Mouse (Mus musculus) lung, embryonic 15.5 days (tissue): ENCODE data around the gene Wnt16. TPM values are rescaled to one million over a fixed set of nuclear protein-coding genes. Genes with fewer than 3 reads are reported as not detected.

Source experiments
- ATAC-seq: fragments of 200-750 bp; cut with Nextera tagmentation; 2 replicates; pipeline ENCODE4 v1.8.0; 2017; ENCODE audit warnings: moderate number of reproducible peaks, borderline replicate concordance; ENCODE audit not compliant: low FRiP score, low TSS enrichment; ENCODE audit errors: extremely low read depth
- H3K27ac ChIP-seq: fragments of 300-500 bp; sonication (generic); 2 replicates; pipeline ENCODE4 v1.5.1; 2015; ENCODE audit warnings: moderate library complexity, mild to moderate bottlenecking, inconsistent platforms
- H3K27me3 ChIP-seq: fragments of 300-500 bp; sonication (generic); 2 replicates; pipeline ENCODE4 v1.6.1; 2015; ENCODE audit warnings: inconsistent platforms
- H3K36me3 ChIP-seq: fragments of 300-500 bp; sonication (generic); 2 replicates; pipeline ENCODE4 v1.6.1; 2015; ENCODE audit warnings: inconsistent platforms
- H3K4me1 ChIP-seq: fragments of 300-500 bp; sonication (generic); 2 replicates; pipeline ENCODE4 v1.6.1; 2015; ENCODE audit warnings: inconsistent platforms
- H3K4me2 ChIP-seq: fragments of 300-500 bp; sonication (generic); 2 replicates; pipeline ENCODE4 v1.6.1; 2015; ENCODE audit warnings: inconsistent platforms, mild to moderate bottlenecking, moderate library complexity
- H3K4me3 ChIP-seq: fragments of 300-500 bp; sonication (generic); 2 replicates; pipeline ENCODE4 v1.5.1; 2015; ENCODE audit warnings: mild to moderate bottlenecking, inconsistent platforms
- H3K9ac ChIP-seq: fragments of 300-500 bp; sonication (generic); 2 replicates; pipeline ENCODE4 v1.6.1; 2015; ENCODE audit warnings: inconsistent platforms
- H3K9me3 ChIP-seq: fragments of 300-500 bp; sonication (generic); 2 replicates; pipeline ENCODE4 v1.6.1; 2016; ENCODE audit warnings: inconsistent platforms
- WGBS: fragments of 180-500 bp; shearing (Covaris S2); methylation state at CpG from one replicate; pipeline ENCODE4 v1.1.7; 2015; 5-methylcytosine and 5-hydroxymethylcytosine counted together
- polyA plus RNA-seq: library from polyadenylated mRNA; unstranded; fragments of >200 nt; fragmentation: Nextera tagmentation; extraction: Ambion mirVana; gene quantifications from 2 replicates; pipeline ENCODE4 v1.2.1, GENCODE M21; 2015

Wnt16 gene
- polyA plus RNA-seq, 1 experiment from 2014 or later: 0.20 TPM

GRCm38 (mm10) chr6:22280217-22280861 is 7.7 kb upstream of the Wnt16 start:
- H3K27ac ChIP-seq: 0 out of 2 replicates have a peak overlapping the region, but pooled peaks have one; percentile 3
- H3K4me3 ChIP-seq: no peak overlapping the region
- no peak overlapping the region for H3K9ac ChIP-seq
- 27% methylated on average over 14 of the region's 14 CpGs for WGBS
- ATAC-seq: peak; percentile 87; the same call in 1 of the 2 replicates
- H3K36me3 ChIP-seq: no peaks in the 10 kb centered on the region
- H3K27me3 ChIP-seq: no peaks in the 10 kb centered on the region
- H3K9me3 ChIP-seq: no peaks in the 10 kb centered on the region
- H3K4me1 ChIP-seq: peaks cover 6% of the 10 kb centered on the region
- peak overlapping the region; percentile 18 for H3K4me2 ChIP-seq

DNA sequence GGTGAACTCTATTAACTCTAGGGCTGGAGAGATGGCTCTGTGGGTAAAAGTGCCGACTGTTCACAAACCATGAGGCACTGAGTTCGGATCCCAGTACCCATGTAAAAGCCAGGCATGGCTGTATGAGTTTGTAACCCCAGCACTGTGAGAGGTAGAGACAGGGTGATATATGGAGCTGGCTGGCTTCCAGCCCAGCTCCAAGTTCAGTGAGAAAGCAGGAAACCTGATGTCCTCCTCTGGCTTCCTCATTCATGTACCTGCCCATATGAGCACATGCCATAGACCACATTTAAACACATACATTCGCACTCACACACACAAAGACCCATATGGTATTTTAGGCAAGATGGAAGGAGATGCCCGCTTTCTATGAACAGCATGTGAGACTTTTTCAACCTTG is 5.6 kb upstream of the Wnt16 start:
- Histone ChIP-seq H3K4me1 (peaks cover 6% of the 10 kb centered on the region), H3K27ac (no peak overlapping the region), H3K4me2 (no peak overlapping the region), H3K4me3 (no peak overlapping the region), H3K9me3 (no peaks in the 10 kb centered on the region), H3K36me3 (no peaks in the 10 kb centered on the region), H3K9ac (no peak overlapping the region), H3K27me3 (peaks cover 16% of the 10 kb centered on the region)
- no peak for ATAC-seq
- WGBS: 83% methylated on average over 4 of the region's 4 CpGs

DNA sequence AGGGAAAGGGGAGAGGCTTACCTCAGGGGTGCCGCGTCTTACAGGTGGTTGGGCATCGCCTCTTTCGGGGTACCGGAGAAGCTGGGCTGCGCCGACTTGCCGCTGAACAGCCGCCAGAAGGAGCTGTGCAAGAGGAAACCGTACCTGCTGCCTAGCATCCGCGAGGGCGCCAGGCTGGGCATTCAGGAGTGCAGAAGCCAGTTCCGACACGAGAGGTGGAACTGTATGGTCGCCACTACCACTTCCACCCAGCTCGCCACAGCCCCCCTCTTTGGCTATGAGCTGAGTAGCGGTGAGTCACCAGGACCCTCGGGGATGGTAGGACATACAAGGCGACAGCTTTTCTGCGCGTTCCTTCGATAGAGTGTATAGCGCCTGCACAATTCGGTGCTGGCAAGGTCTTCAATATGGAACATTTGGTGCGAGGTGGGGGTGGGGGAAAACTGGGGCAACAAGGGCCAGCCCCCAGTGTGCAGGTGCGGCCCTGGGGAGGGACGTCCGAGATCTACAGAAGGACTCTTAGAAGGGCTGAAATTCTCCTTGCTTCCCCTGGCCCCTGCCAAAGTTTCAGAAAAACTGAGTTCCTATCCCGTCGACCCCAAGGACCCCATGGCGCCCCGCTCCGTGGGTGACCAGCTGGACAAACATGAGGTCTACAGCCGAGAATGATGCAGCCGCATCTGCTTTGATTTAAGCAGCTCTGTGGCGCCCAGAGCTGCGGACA is 872 bp downstream of the Wnt16 start:
- H3K9ac ChIP-seq: no peak overlapping the region
- no peaks in the 10 kb centered on the region for H3K36me3 ChIP-seq
- H3K4me3 ChIP-seq: peak overlapping the region; percentile 24
- H3K27ac ChIP-seq: no peak overlapping the region
- peaks cover 20% of the 10 kb centered on the region for H3K4me1 ChIP-seq
- WGBS: under 1% methylated on average over 38 of the region's 38 CpGs
- H3K27me3 ChIP-seq: peaks cover 54% of the 10 kb centered on the region
- no peaks in the 10 kb centered on the region for H3K9me3 ChIP-seq
- ATAC-seq: peak; percentile 52; the same call in 1 of the 2 replicates
- H3K4me2 ChIP-seq: peak overlapping the region; percentile 57

DNA sequence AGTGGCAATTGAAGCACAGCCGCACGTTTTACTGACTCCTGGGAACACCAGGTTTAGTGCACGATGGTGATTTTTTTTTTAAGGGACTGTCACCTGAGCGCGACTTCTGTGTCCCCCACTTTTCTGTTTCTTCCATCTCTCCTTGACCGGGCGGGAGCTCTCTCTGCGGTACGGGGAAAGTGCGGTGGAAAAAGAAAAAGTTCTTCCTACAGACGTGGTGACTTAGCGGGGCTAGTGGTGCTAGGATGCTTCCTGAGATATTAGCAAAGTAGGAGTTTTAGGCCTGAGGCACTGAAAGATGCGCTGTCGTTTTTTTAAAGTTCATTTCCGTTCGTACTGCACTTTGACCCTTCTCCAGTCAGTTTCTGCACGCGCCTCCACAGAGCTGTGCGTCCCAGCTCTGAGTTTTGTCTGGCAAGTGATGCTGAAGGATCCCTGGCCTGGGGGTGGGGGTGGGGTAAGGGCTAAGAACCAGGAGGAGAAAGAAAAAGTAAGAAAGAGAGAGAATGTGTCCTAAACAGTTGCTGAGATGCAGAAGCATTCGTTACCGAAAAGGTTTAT is 1.5 kb downstream of the Wnt16 start:
- Histone ChIP-seq H3K27me3 (peaks cover 54% of the 10 kb centered on the region), H3K9me3 (no peaks in the 10 kb centered on the region), H3K4me1 (peaks cover 20% of the 10 kb centered on the region), H3K27ac (no peak overlapping the region), H3K4me3 (peak overlapping the region; percentile 24), H3K4me2 (peak overlapping the region; percentile 57), H3K36me3 (no peaks in the 10 kb centered on the region), H3K9ac (no peak overlapping the region)
- ATAC-seq: no peak
- WGBS: 4% methylated on average over 21 of the region's 21 CpGs

DNA sequence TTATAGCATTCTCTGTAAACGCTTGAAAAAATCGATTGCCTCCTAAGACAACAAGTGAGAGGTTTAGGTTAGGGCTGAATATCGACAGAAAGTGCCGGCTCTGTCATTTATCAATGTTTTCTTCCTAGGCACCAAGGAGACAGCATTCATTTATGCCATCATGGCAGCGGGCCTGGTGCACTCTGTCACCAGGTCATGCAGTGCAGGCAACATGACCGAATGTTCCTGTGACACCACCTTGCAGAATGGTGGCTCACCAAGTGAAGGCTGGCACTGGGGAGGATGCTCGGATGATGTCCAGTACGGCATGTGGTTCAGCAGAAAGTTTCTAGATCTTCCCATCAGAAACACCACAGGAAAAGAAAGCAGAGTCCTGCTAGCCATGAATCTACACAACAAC is 2.8 kb downstream of the Wnt16 start:
- Histone ChIP-seq H3K4me1 (peaks cover 20% of the 10 kb centered on the region), H3K9ac (no peak overlapping the region), H3K27ac (no peak overlapping the region), H3K4me3 (no peak overlapping the region), H3K4me2 (no peak overlapping the region), H3K36me3 (no peaks in the 10 kb centered on the region), H3K9me3 (no peaks in the 10 kb centered on the region), H3K27me3 (peaks cover 54% of the 10 kb centered on the region)
- no peak for ATAC-seq
- WGBS: 75% methylated on average over 8 of the region's 8 CpGs

DNA sequence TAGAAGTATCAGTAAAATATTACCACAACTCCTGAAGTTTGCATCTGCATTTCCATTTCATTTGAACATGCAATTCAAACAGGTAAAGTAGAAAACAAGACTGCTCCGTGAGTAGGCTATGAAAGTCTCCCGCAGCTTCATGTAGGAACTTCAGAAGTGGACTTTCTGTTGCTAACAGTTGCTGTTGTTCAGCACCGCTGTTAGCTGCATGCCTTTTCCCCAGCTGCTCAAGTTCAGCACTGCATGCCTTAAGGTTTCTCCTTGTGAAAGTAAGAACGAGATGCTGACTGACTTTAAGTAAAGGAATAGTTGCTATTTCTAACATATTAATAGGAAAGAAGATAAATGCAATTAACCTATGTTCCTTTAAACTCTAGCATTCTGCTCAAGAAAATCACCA is 4.0 kb downstream of the Wnt16 start:
- 36% methylated on average over 4 of the region's 4 CpGs for WGBS

DNA sequence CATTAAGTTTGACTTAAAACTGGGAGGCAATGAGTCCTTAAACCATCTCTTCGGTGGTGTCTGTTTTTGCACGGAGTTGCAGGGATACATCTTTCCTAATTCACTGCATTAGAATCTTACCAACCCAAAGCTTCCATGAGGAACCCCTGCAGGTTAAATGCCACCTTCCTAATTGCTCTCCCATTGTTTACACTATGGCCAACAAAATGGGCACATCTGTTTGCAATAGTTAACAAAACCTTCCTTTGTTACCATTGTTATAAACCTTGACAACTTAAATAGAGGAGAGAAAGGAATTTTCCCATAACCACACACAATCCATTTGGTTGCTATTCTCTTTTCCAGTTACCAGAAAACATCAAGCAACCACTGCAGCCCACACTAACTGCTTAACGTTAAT is 5.9 kb downstream of the Wnt16 start:
- no peak overlapping the region for H3K4me3 ChIP-seq
- peaks cover 23% of the 10 kb centered on the region for H3K27me3 ChIP-seq
- no peak overlapping the region for H3K4me2 ChIP-seq
- no peaks in the 10 kb centered on the region for H3K36me3 ChIP-seq
- no peaks in the 10 kb centered on the region for H3K9me3 ChIP-seq
- H3K4me1 ChIP-seq: peaks cover 9% of the 10 kb centered on the region
- H3K27ac ChIP-seq: no peak overlapping the region
- no peak overlapping the region for H3K9ac ChIP-seq
- ATAC-seq: no peak
- 64% methylated on average over 3 of the region's 3 CpGs for WGBS

More for the DNA sequence above, 4.0 kb downstream of the Wnt16 start:
- no peak overlapping the region for H3K27ac ChIP-seq
- peaks cover 42% of the 10 kb centered on the region for H3K27me3 ChIP-seq
- no peak for ATAC-seq
- no peaks in the 10 kb centered on the region for H3K9me3 ChIP-seq
- H3K4me2 ChIP-seq: no peak overlapping the region
- H3K9ac ChIP-seq: no peak overlapping the region
- H3K4me1 ChIP-seq: peaks cover 20% of the 10 kb centered on the region
- no peaks in the 10 kb centered on the region for H3K36me3 ChIP-seq
- no peak overlapping the region for H3K4me3 ChIP-seq

DNA sequence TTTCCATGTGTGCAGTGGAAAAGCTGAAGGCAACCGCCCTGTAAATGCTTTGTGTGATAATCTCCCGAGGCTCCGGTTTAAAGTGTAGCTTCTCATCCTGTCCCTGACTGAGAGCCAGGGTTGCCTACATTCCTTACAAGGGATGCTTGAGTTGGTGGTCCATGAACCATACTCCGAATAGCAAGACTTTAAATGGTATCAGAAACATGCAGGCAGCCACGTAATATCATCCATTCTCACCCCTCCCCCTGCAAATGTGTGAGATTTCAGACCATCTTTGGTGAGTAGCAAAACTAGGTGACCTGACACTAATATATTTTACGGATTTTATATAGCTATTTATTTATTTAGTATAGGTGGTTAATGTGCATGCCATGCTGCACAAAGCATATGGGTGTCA is 9.0 kb downstream of the Wnt16 start:
- Histone ChIP-seq H3K27ac (no peak overlapping the region), H3K9ac (no peak overlapping the region), H3K9me3 (no peaks in the 10 kb centered on the region), H3K36me3 (no peaks in the 10 kb centered on the region), H3K4me3 (no peak overlapping the region), H3K4me1 (no peaks in the 10 kb centered on the region), H3K4me2 (no peak overlapping the region), H3K27me3 (peaks cover 2% of the 10 kb centered on the region; the same call in 1 of the 2 replicates)
- 53% methylated on average over 6 of the region's 6 CpGs for WGBS
- ATAC-seq: no peak

- Histone ChIP-seq H3K4me1 (no peaks in the 10 kb centered on the region), H3K4me3 (no peak overlapping the region), H3K9ac (no peak overlapping the region), H3K36me3 (no peaks in the 10 kb centered on the region), H3K27ac (no peak overlapping the region), H3K9me3 (no peaks in the 10 kb centered on the region), H3K27me3 (no peaks in the 10 kb centered on the region), H3K4me2 (no peak overlapping the region)
- ATAC-seq: no peak
- 47% methylated on average over 14 of the region's 14 CpGs for WGBS
Measured at GRCm38 (mm10) chr6:22298059-22298458, 10.0 kb downstream of the Wnt16 start.

GRCm38 (mm10) chr6:22325364-22326072 is 37.5 kb downstream of the Wnt16 start:
- no peak overlapping the region for H3K4me2 ChIP-seq
- H3K27me3 ChIP-seq: no peaks in the 10 kb centered on the region
- H3K4me1 ChIP-seq: peaks cover 10% of the 10 kb centered on the region
- no peak overlapping the region for H3K9ac ChIP-seq
- ATAC-seq: no peak
- H3K27ac ChIP-seq: no peak overlapping the region
- peaks cover 9% of the 10 kb centered on the region; the same call in 1 of the 2 replicates for H3K36me3 ChIP-seq
- WGBS: 54% methylated on average over 13 of the region's 13 CpGs
- no peaks in the 10 kb centered on the region for H3K9me3 ChIP-seq
- no peak overlapping the region for H3K4me3 ChIP-seq

DNA sequence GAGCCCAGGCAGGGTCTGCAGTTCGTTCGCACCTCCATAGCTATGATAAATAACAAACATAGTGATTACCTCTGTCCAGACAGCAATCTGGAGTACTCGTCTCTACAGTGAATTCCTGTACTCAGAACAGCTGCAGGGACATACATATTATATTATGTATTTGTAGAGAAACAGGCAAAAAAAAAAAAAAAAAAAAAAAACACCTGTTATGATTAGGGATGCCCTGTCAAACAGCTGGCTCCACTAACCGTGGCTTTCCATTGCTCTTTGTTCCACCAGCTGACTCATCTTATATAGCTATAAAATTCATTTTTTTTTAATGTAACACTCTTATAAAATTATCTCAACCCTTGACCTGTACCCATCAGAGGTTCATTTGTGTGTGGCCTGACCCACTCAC is 38.3 kb downstream of the Wnt16 start:
- Histone ChIP-seq H3K9me3 (no peaks in the 10 kb centered on the region), H3K27me3 (no peaks in the 10 kb centered on the region), H3K9ac (no peak overlapping the region), H3K4me2 (no peak overlapping the region), H3K4me1 (peaks cover 10% of the 10 kb centered on the region), H3K4me3 (no peak overlapping the region), H3K27ac (no peak overlapping the region), H3K36me3 (0 out of 2 replicates have a peak, but pooled peaks cover 5% of the 10 kb centered on the region)
- ATAC-seq: no peak
- WGBS: 73% methylated on average over 4 of the region's 4 CpGs
